Mouse (Mus musculus): Measurements from ENCODE around the gene Mypop. TPM values are rescaled to one million over a fixed set of nuclear protein-coding genes. Genes with fewer than 3 reads are reported as not detected.

Mypop gene
- polyA plus RNA-seq, 1 experiment from 2014 or later = 6.7 TPM

GRCm38 (mm10) chr7:18958384-18958766, 32.7 kb upstream of the Mypop start:
- H3K27ac ChIP-seq = peak overlapping the region; percentile 51; the same call in 1 of the 2 replicates
- H3K9me3 ChIP-seq (ENCODE audit: control insufficient read depth, low read length) = no peaks in the 10 kb centered on the region
- peak overlapping the region; percentile 31 for H3K4me3 ChIP-seq (replicated peaks; ENCODE audit: low read length)
- WGBS = 3% methylated on average over 20 of the region's 21 CpGs
- peak overlapping the region; percentile 54 for H3K4me2 ChIP-seq (replicated peaks)
- H3K36me3 ChIP-seq (replicated peaks; ENCODE audit: control insufficient read depth, insufficient read depth) = peaks cover 49% of the 10 kb centered on the region
- no peaks in the 10 kb centered on the region for H3K27me3 ChIP-seq (ENCODE audit: control insufficient read depth, insufficient read depth, low read length)
- ATAC-seq (ENCODE audit: low FRiP score) (peak; percentile 9; the same call in 1 of the 2 replicates), DNase-seq (ENCODE audit: low spot score) (no peak)
- peaks cover 31% of the 10 kb centered on the region for H3K4me1 ChIP-seq (replicated peaks; ENCODE audit: control insufficient read depth, insufficient read depth, low read length)
- H3K9ac ChIP-seq = peak overlapping the region; percentile 53

GRCm38 (mm10) chr7:18959446-18959845, 31.6 kb upstream of the Mypop start:
- Histone ChIP-seq H3K9me3 (ENCODE audit: control insufficient read depth, low read length) (no peaks in the 10 kb centered on the region), H3K9ac (no peak overlapping the region), H3K4me3 (replicated peaks; ENCODE audit: low read length) (no peak overlapping the region), H3K27ac (no peak overlapping the region), H3K27me3 (ENCODE audit: control insufficient read depth, insufficient read depth, low read length) (no peaks in the 10 kb centered on the region), H3K36me3 (replicated peaks; ENCODE audit: control insufficient read depth, insufficient read depth) (peaks cover 38% of the 10 kb centered on the region), H3K4me1 (replicated peaks; ENCODE audit: control insufficient read depth, insufficient read depth, low read length) (peaks cover 37% of the 10 kb centered on the region), H3K4me2 (replicated peaks) (no peak overlapping the region)
- 61% methylated on average over 8 of the region's 8 CpGs for WGBS
- no peak for DNase-seq (ENCODE audit: low spot score)
- no peak for ATAC-seq (ENCODE audit: low FRiP score)

GRCm38 (mm10) chr7:18962171-18962792, 28.8 kb upstream of the Mypop start:
- Histone ChIP-seq H3K9ac (peak overlapping the region; percentile 42), H3K27me3 (ENCODE audit: control insufficient read depth, insufficient read depth, low read length) (no peaks in the 10 kb centered on the region), H3K4me1 (replicated peaks; ENCODE audit: control insufficient read depth, insufficient read depth, low read length) (peaks cover 35% of the 10 kb centered on the region), H3K4me2 (replicated peaks) (peak overlapping the region; percentile 46), H3K27ac (no peak overlapping the region), H3K36me3 (replicated peaks; ENCODE audit: control insufficient read depth, insufficient read depth) (peaks cover 23% of the 10 kb centered on the region; the same call in 1 of the 2 replicates), H3K9me3 (ENCODE audit: control insufficient read depth, low read length) (no peaks in the 10 kb centered on the region), H3K4me3 (replicated peaks; ENCODE audit: low read length) (no peak overlapping the region; the same call in 1 of the 2 replicates)
- DNase-seq (ENCODE audit: low spot score) (no peak), ATAC-seq (ENCODE audit: low FRiP score) (no peak)
- 3% methylated on average over 17 of the region's 17 CpGs for WGBS

GRCm38 (mm10) chr7:18962795-18963194, 28.2 kb upstream of the Mypop start:
- DNase-seq (ENCODE audit: low spot score) (no peak), ATAC-seq (ENCODE audit: low FRiP score) (no peak)
- Histone ChIP-seq H3K9me3 (ENCODE audit: control insufficient read depth, low read length) (no peaks in the 10 kb centered on the region), H3K27ac (no peak overlapping the region), H3K36me3 (replicated peaks; ENCODE audit: control insufficient read depth, insufficient read depth) (peaks cover 18% of the 10 kb centered on the region; the same call in 1 of the 2 replicates), H3K4me2 (replicated peaks) (peak overlapping the region; percentile 46), H3K27me3 (ENCODE audit: control insufficient read depth, insufficient read depth, low read length) (no peaks in the 10 kb centered on the region), H3K4me3 (replicated peaks; ENCODE audit: low read length) (no peak overlapping the region; the same call in 1 of the 2 replicates), H3K4me1 (replicated peaks; ENCODE audit: control insufficient read depth, insufficient read depth, low read length) (peaks cover 30% of the 10 kb centered on the region), H3K9ac (peak overlapping the region; percentile 42)
- 1% methylated on average over 20 of the region's 20 CpGs for WGBS

GRCm38 (mm10) chr7:18963294-18963843, 27.7 kb upstream of the Mypop start:
- Histone ChIP-seq H3K9me3 (ENCODE audit: control insufficient read depth, low read length) (no peaks in the 10 kb centered on the region), H3K27me3 (ENCODE audit: control insufficient read depth, insufficient read depth, low read length) (no peaks in the 10 kb centered on the region), H3K36me3 (replicated peaks; ENCODE audit: control insufficient read depth, insufficient read depth) (peaks cover 12% of the 10 kb centered on the region; the same call in 1 of the 2 replicates), H3K27ac (no peak overlapping the region), H3K4me3 (replicated peaks; ENCODE audit: low read length) (no peak overlapping the region), H3K4me1 (replicated peaks; ENCODE audit: control insufficient read depth, insufficient read depth, low read length) (peaks cover 30% of the 10 kb centered on the region), H3K4me2 (replicated peaks) (peak overlapping the region; percentile 46), H3K9ac (no peak overlapping the region)
- 4% methylated on average over 19 of the region's 19 CpGs for WGBS
- DNase-seq (ENCODE audit: low spot score) (no peak), ATAC-seq (ENCODE audit: low FRiP score) (no peak)

- Histone ChIP-seq H3K9me3 (ENCODE audit: control insufficient read depth, low read length) (no peaks in the 10 kb centered on the region), H3K4me2 (replicated peaks) (no peak overlapping the region), H3K27ac (no peak overlapping the region), H3K4me1 (replicated peaks; ENCODE audit: control insufficient read depth, insufficient read depth, low read length) (peaks cover 26% of the 10 kb centered on the region), H3K36me3 (replicated peaks; ENCODE audit: control insufficient read depth, insufficient read depth) (no peaks in the 10 kb centered on the region), H3K9ac (no peak overlapping the region), H3K27me3 (ENCODE audit: control insufficient read depth, insufficient read depth, low read length) (no peaks in the 10 kb centered on the region), H3K4me3 (replicated peaks; ENCODE audit: low read length) (no peak overlapping the region)
- DNase-seq (ENCODE audit: low spot score) = no peak
- ATAC-seq (ENCODE audit: low FRiP score) = no peak
- WGBS = 82% methylated on average over 5 of the region's 5 CpGs
Observed at GRCm38 (mm10) chr7:18965312-18965711, 25.7 kb upstream of the Mypop start.

GRCm38 (mm10) chr7:18967603-18968002, 23.4 kb upstream of the Mypop start:
- DNase-seq (ENCODE audit: low spot score) (peak; percentile 68), ATAC-seq (ENCODE audit: low FRiP score) (peak; percentile 44)
- Histone ChIP-seq H3K4me1 (replicated peaks; ENCODE audit: control insufficient read depth, insufficient read depth, low read length) (peaks cover 14% of the 10 kb centered on the region), H3K9me3 (ENCODE audit: control insufficient read depth, low read length) (no peaks in the 10 kb centered on the region), H3K4me3 (replicated peaks; ENCODE audit: low read length) (no peak overlapping the region), H3K9ac (no peak overlapping the region), H3K27ac (0 out of 2 replicates have a peak overlapping the region, but pooled peaks have one; percentile 45), H3K36me3 (replicated peaks; ENCODE audit: control insufficient read depth, insufficient read depth) (no peaks in the 10 kb centered on the region), H3K27me3 (ENCODE audit: control insufficient read depth, insufficient read depth, low read length) (no peaks in the 10 kb centered on the region), H3K4me2 (replicated peaks) (no peak overlapping the region)
- 11% methylated on average over 8 of the region's 8 CpGs for WGBS

- no peaks in the 10 kb centered on the region for H3K4me1 ChIP-seq (replicated peaks; ENCODE audit: control insufficient read depth, insufficient read depth, low read length)
- ATAC-seq (ENCODE audit: low FRiP score) (no peak), DNase-seq (ENCODE audit: low spot score) (no peak)
- no peaks in the 10 kb centered on the region for H3K9me3 ChIP-seq (ENCODE audit: control insufficient read depth, low read length)
- H3K9ac ChIP-seq = no peak overlapping the region
- H3K27ac ChIP-seq = no peak overlapping the region
- no peak overlapping the region for H3K4me2 ChIP-seq (replicated peaks)
- no peaks in the 10 kb centered on the region for H3K27me3 ChIP-seq (ENCODE audit: control insufficient read depth, insufficient read depth, low read length)
- no peak overlapping the region for H3K4me3 ChIP-seq (replicated peaks; ENCODE audit: low read length)
- 87% methylated on average over 3 of the region's 3 CpGs for WGBS
- H3K36me3 ChIP-seq (replicated peaks; ENCODE audit: control insufficient read depth, insufficient read depth) = no peaks in the 10 kb centered on the region
Observed at GRCm38 (mm10) chr7:18970956-18971355, 20.1 kb upstream of the Mypop start.

GRCm38 (mm10) chr7:18978381-18978780, 12.7 kb upstream of the Mypop start:
- no peaks in the 10 kb centered on the region for H3K4me1 ChIP-seq (replicated peaks; ENCODE audit: control insufficient read depth, insufficient read depth, low read length)
- no peaks in the 10 kb centered on the region for H3K27me3 ChIP-seq (ENCODE audit: control insufficient read depth, insufficient read depth, low read length)
- H3K36me3 ChIP-seq (replicated peaks; ENCODE audit: control insufficient read depth, insufficient read depth) = no peaks in the 10 kb centered on the region
- H3K9ac ChIP-seq = no peak overlapping the region
- no peak overlapping the region for H3K4me3 ChIP-seq (replicated peaks; ENCODE audit: low read length)
- no peak overlapping the region for H3K27ac ChIP-seq
- DNase-seq (ENCODE audit: low spot score) (no peak), ATAC-seq (ENCODE audit: low FRiP score) (no peak)
- 92% methylated on average over 9 of the region's 9 CpGs for WGBS
- H3K9me3 ChIP-seq (ENCODE audit: control insufficient read depth, low read length) = no peaks in the 10 kb centered on the region
- no peak overlapping the region for H3K4me2 ChIP-seq (replicated peaks)

Measured in hindbrain, embryonic 14.5 days (tissue).